8 mouse cellular contexts compared by ENCODE assay signal in the genomic region with DNA sequence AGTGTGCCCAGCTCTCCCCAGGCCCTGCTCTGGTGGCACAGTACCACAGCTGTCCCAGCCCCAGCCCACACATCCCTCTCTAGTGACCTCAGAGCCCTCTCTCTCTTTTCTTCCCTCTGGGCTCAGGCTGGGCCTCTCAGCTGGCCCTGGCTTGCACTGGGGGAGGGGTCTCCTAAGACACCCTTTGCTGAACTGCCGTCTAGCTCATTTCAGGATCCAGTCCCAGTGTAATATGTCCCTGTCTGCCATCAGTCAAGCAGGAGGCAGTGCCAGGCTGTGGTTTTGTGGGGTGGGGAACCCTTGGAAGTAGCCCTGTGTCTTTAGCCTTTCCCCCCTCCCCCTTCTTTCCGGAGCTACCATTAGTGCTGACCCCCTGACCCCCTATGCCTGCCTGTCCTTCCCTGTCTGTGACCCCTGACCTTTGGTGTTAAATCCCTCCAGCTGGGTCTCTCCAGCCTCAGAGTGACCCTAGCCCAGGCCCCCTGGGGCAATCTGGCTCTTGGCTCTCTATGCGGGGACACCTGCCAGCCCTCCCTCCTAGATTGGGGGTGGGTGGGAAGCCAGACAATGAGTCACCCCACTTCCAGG. TPM values are rescaled to one million over a fixed set of nuclear protein-coding genes. Genes with fewer than 3 reads are reported as not detected.
DNase-seq lines count a peak whose midpoint lies in the region; ATAC-seq lines count a peak whose summit lies in the region.

No protein-coding gene starts in this region.

- peak overlapping the region; percentile 95 for H3K9ac ChIP-seq in hindbrain, embryonic 11.5 days (ENCODE audit: low read depth, low read length)

- no peaks in the 10 kb centered on the region for H3K9me3 ChIP-seq in hindbrain, embryonic 11.5 days (ENCODE audit: control insufficient read depth, low read length)
- H3K9me3 ChIP-seq in midbrain, embryonic 10.5 days (replicated peaks), result no peaks in the 10 kb centered on the region

- peak; percentile 25; the same call in 1 of the 2 replicates for ATAC-seq in hindbrain, embryonic 11.5 days (ENCODE audit: low FRiP score)

- DNase-seq in cerebellum, postnatal 10 days, result peak; percentile 47 to 55
- DNase-seq in cerebellum, adult 8-10 months, result no peak
- peak; percentile 34 for DNase-seq in NIH3T3 (ENCODE audit: low read depth)
- peak; percentile 50 for DNase-seq in hindbrain, embryonic 11.5 days (ENCODE audit: low spot score)
- peak; percentile 75 for DNase-seq in midbrain, embryonic 10.5 days (ENCODE audit: low spot score)
- no peak for DNase-seq in right cerebral cortex, adult 18-20 months
- no peak for DNase-seq in cerebellum, postnatal 25 days
- no peak for DNase-seq in testis, postnatal 14 days (ENCODE audit: low spot score)

- WGBS in hindbrain, embryonic 11.5 days, result 3% methylated on average over 3 of the region's 3 CpGs
- WGBS in midbrain, embryonic 10.5 days, result 2% methylated on average over 3 of the region's 3 CpGs

- H3K27me3 ChIP-seq in hindbrain, embryonic 11.5 days (ENCODE audit: control insufficient read depth, insufficient read depth, low read length), result no peaks in the 10 kb centered on the region
- no peaks in the 10 kb centered on the region for H3K27me3 ChIP-seq in midbrain, embryonic 10.5 days (ENCODE audit: low read depth, poor library complexity, severe bottlenecking)

- peak overlapping the region; percentile 89 for H3K4me3 ChIP-seq in hindbrain, embryonic 11.5 days (ENCODE audit: low read depth, low read length)
- peak overlapping the region; percentile 77 for H3K4me3 ChIP-seq in midbrain, embryonic 10.5 days

- H3K4me2 ChIP-seq in hindbrain, embryonic 11.5 days (replicated peaks; ENCODE audit: low read depth, low read length), result peak overlapping the region; percentile 96

- peaks cover 45% of the 10 kb centered on the region for H3K4me1 ChIP-seq in hindbrain, embryonic 11.5 days (replicated peaks; ENCODE audit: control insufficient read depth, insufficient read depth, low read length)
- peaks cover 87% of the 10 kb centered on the region for H3K4me1 ChIP-seq in midbrain, embryonic 10.5 days

- H3K36me3 ChIP-seq in hindbrain, embryonic 11.5 days (ENCODE audit: control insufficient read depth, insufficient read depth, low read length), result no peaks in the 10 kb centered on the region
- 0 out of 2 replicates have a peak, but pooled peaks cover 10% of the 10 kb centered on the region for H3K36me3 ChIP-seq in midbrain, embryonic 10.5 days

- H3K27ac ChIP-seq in hindbrain, embryonic 11.5 days (ENCODE audit: low read depth, low read length), result peak overlapping the region; percentile 98
- H3K27ac ChIP-seq in midbrain, embryonic 10.5 days (replicated peaks), result peak overlapping the region; percentile 99

RNA-seq across cellular contexts. Expression of a gene that starts 1.7 kb away (rescaled TPM):
- 26.3 and 27.6 TPM in 2 replicates for polyA plus RNA-seq in hindbrain, embryonic 11.5 days (2014; fragmentation: Nextera tagmentation; extraction: Ambion mirVana)
- 23.0 and 23.6 TPM in 2 replicates for polyA plus RNA-seq in midbrain, embryonic 10.5 days (2016; fragmentation: Nextera tagmentation; extraction: Ambion mirVana)

RNA-seq across cellular contexts. Expression of a gene that starts 28.6 kb away (rescaled TPM):
- 113 and 117 TPM in 2 replicates for polyA plus RNA-seq in hindbrain, embryonic 11.5 days (2014; fragmentation: Nextera tagmentation; extraction: Ambion mirVana)
- 91.0 and 94.8 TPM in 2 replicates for polyA plus RNA-seq in midbrain, embryonic 10.5 days (2016; fragmentation: Nextera tagmentation; extraction: Ambion mirVana)

RNA-seq across cellular contexts. Expression of a gene that starts 36.6 kb away (rescaled TPM):
- 16.1 TPM in 2 replicates for polyA plus RNA-seq in hindbrain, embryonic 11.5 days (2014; fragmentation: Nextera tagmentation; extraction: Ambion mirVana)
- polyA plus RNA-seq in midbrain, embryonic 10.5 days (2016; fragmentation: Nextera tagmentation; extraction: Ambion mirVana), result 28.0 and 32.6 TPM in 2 replicates

RNA-seq across cellular contexts. Expression of a gene that starts 43.5 kb away (rescaled TPM):
- 7.9 and 9.4 TPM in 2 replicates for polyA plus RNA-seq in hindbrain, embryonic 11.5 days (2014; fragmentation: Nextera tagmentation; extraction: Ambion mirVana)
- 9.0 and 10.6 TPM in 2 replicates for polyA plus RNA-seq in midbrain, embryonic 10.5 days (2016; fragmentation: Nextera tagmentation; extraction: Ambion mirVana)

RNA-seq across cellular contexts. Expression of a gene that starts 43.6 kb away (rescaled TPM):
- 49.1 and 54.0 TPM in 2 replicates for polyA plus RNA-seq in hindbrain, embryonic 11.5 days (2014; fragmentation: Nextera tagmentation; extraction: Ambion mirVana)
- polyA plus RNA-seq in midbrain, embryonic 10.5 days (2016; fragmentation: Nextera tagmentation; extraction: Ambion mirVana), result 59.9 and 66.1 TPM in 2 replicates

Comparison
In these comparisons a context has a peak if more than half of its experiments do, and no peak if none do; other contexts are left out.
1. DNase-seq: peak in cerebellum, postnatal 10 days (2 of 2), NIH3T3 (single experiment), hindbrain, embryonic 11.5 days (single experiment) and midbrain, embryonic 10.5 days (single experiment); none in cerebellum, adult 8-10 months (single experiment), right cerebral cortex, adult 18-20 months (single experiment), cerebellum, postnatal 25 days (0 of 2) and testis, postnatal 14 days (single experiment).